Mouse (Mus musculus): Measurements from ENCODE around the gene Pik3r5. TPM values are rescaled to one million over a fixed set of nuclear protein-coding genes. Genes with fewer than 3 reads are reported as not detected.

Pik3r5 gene
- polyA plus RNA-seq, 1 experiment from 2014 or later, result 0.65 TPM

DNA sequence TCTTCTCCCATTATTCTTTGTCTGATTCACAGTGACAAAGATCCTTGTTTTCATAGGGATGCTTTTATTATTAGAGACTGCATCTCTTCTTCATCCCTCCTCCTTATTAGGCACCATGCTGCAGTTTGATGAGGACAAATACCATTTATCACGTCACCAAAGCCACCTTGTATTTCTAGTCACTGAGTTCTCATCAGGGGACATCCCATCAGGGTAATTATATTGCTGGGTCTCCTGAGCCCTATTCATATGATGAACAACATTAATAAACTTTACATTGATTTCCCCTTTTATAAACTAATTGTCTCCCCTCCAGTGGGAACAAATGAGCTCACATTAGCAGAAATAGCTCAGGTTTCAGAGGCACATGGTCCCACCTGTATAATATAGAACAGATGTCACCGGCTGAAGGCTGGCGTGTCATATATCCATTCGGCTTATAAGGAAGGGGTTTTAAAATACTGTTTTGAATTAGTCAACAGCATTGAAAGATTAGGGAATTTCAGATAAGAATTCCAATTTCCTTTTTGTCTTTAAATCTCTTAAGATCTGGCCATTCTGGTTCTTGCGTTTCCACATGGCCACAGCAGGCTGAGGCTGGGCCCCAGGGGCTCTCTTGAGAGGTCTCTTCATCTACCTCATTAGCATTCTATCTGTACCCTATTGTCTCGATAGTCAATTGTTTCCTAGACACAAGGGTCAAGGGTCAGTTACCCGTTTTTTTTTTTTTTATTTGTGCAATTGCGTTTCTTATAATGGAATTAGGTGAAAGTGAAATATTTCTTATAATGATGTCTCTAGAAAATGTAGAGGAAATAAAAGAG, 6.2 kb upstream of the Pik3r5 start:
- no peak overlapping the region for H3K4me2 ChIP-seq (ENCODE audit: low read length)
- H3K9me3 ChIP-seq (ENCODE audit: control insufficient read depth, low read length), result no peaks in the 10 kb centered on the region
- no peak overlapping the region for H3K27ac ChIP-seq (replicated peaks in 1 of 2; ENCODE audit: control insufficient read depth in 1 of 2, insufficient read depth in 1 of 2, low read depth in 2 of 2, low read length in 2 of 2)
- 69% methylated on average over 8 of the region's 8 CpGs for WGBS
- no peak for ATAC-seq (ENCODE audit: insufficient number of reproducible peaks, insufficient read depth, low FRiP score, low read depth)
- H3K27me3 ChIP-seq (ENCODE audit: control insufficient read depth, insufficient read depth, low read length), result peaks cover 1% of the 10 kb centered on the region; the same call in 1 of the 2 replicates
- no peak overlapping the region for H3K4me3 ChIP-seq (ENCODE audit: control insufficient read depth in 1 of 2, insufficient read depth in 1 of 2, low read depth in 1 of 2, low read length in 2 of 2)
- no peaks in the 10 kb centered on the region for H3K36me3 ChIP-seq (ENCODE audit: control insufficient read depth, insufficient read depth, low read length)
- H3K4me1 ChIP-seq (ENCODE audit: control insufficient read depth in 2 of 2, insufficient read depth in 2 of 2, low read length in 2 of 2), result no peaks in the 10 kb centered on the region
- no peak overlapping the region for H3K9ac ChIP-seq (ENCODE audit: low read length)

DNA sequence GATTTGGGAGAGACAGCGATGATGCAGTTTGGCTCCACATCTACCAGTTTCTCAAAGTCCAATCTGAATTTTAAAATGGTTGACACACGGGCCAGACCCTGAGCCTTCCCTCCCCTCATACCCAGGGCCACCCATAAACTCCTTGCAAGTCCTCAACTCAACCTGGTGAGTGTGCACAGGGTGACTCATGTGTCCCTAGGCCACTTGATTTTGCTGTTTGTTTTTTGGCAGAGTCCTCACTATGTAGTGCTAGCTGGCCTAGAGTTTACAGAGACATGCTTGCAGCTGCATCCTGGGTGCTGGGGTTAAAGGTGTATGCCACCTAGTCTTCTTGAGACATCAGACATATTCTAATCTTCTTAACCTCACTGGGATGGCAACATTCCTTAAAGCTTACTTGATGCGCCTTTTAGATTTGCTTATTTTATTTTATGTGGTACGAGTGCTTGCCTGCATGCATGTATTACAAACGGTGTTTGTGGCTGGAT, 4.8 kb upstream of the Pik3r5 start:
- H3K4me1 ChIP-seq (ENCODE audit: control insufficient read depth in 2 of 2, insufficient read depth in 2 of 2, low read length in 2 of 2), result peaks cover 0 to 1% of the 10 kb centered on the region in 2 experiments; a peak in 1 of 4 replicates
- no peak overlapping the region for H3K27ac ChIP-seq (replicated peaks in 1 of 2; ENCODE audit: control insufficient read depth in 1 of 2, insufficient read depth in 1 of 2, low read depth in 2 of 2, low read length in 2 of 2)
- 72% methylated on average over 5 of the region's 5 CpGs for WGBS
- no peak overlapping the region for H3K9ac ChIP-seq (ENCODE audit: low read length)
- no peaks in the 10 kb centered on the region for H3K9me3 ChIP-seq (ENCODE audit: control insufficient read depth, low read length)
- peaks cover 8% of the 10 kb centered on the region; the same call in 1 of the 2 replicates for H3K27me3 ChIP-seq (ENCODE audit: control insufficient read depth, insufficient read depth, low read length)
- H3K4me3 ChIP-seq (ENCODE audit: control insufficient read depth in 1 of 2, insufficient read depth in 1 of 2, low read depth in 1 of 2, low read length in 2 of 2), result no peak overlapping the region
- H3K4me2 ChIP-seq (ENCODE audit: low read length), result no peak overlapping the region
- ATAC-seq (ENCODE audit: insufficient number of reproducible peaks, insufficient read depth, low FRiP score, low read depth), result no peak
- H3K36me3 ChIP-seq (ENCODE audit: control insufficient read depth, insufficient read depth, low read length), result no peaks in the 10 kb centered on the region

DNA sequence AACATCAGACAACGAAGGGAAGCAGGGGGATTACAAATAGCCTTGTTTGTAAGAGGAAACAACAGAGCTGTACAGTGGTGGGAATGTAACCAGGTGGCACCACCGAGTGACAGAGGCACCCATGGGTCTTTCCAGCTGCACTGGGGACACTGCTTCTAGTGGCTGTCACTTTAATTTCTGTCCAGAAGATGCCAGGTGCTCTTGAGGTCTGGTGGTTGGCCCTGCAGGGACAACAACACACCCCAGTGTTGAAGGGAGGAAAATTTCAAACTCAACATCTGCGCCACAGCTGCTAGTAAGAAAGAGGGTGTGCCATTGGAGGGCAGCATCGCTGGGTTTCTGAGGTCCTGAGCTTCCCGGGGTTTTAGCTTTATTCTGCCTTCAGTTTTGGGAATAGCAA, 1.3 kb upstream of the Pik3r5 start:
- WGBS, result 54% methylated on average over 5 of the region's 5 CpGs
- Histone ChIP-seq H3K27me3 (ENCODE audit: control insufficient read depth, insufficient read depth, low read length) (peaks cover 19% of the 10 kb centered on the region; the same call in 1 of the 2 replicates), H3K4me3 (ENCODE audit: control insufficient read depth in 1 of 2, insufficient read depth in 1 of 2, low read depth in 1 of 2, low read length in 2 of 2) (no peak overlapping the region), H3K27ac (replicated peaks in 1 of 2; ENCODE audit: control insufficient read depth in 1 of 2, insufficient read depth in 1 of 2, low read depth in 2 of 2, low read length in 2 of 2) (no peak overlapping the region), H3K9me3 (ENCODE audit: control insufficient read depth, low read length) (no peaks in the 10 kb centered on the region), H3K4me2 (ENCODE audit: low read length) (no peak overlapping the region), H3K9ac (ENCODE audit: low read length) (no peak overlapping the region), H3K4me1 (ENCODE audit: control insufficient read depth in 2 of 2, insufficient read depth in 2 of 2, low read length in 2 of 2) (peaks cover 0 to 2% of the 10 kb centered on the region in 2 experiments; a peak in 1 of 4 replicates), H3K36me3 (ENCODE audit: control insufficient read depth, insufficient read depth, low read length) (no peaks in the 10 kb centered on the region)
- no peak for ATAC-seq (ENCODE audit: insufficient number of reproducible peaks, insufficient read depth, low FRiP score, low read depth)

DNA sequence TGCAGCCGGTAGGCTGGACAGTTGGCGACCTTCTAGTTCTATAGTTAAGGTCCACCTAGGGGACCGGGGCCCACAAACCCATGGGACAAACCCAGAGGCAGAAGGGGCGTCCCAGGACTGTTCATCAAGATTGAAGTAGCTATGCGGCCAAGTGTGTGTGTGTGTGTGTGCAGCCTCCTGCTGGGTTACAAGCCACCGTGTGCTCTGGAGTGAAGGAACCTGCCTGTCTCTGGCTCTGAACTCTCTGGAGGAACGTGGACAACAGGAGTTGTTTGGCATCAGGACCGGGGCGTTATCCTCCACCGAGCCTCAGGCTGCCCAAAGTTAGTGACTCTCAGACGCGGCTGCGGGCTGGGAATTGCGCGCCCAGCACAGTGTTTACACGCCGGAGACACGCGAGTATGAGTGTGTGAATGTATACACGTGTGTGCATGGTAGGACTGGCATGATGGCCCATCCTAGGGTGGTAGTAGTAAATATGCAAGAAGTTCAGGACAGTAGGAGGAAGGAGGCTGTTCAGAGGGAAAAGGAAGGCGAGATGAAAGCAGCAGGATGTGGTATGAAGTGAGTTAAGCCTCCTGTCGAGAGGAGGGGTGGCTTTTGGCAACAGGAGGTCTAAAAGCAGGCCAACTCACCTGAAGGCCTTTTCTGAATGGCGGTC, 570 bp downstream of the Pik3r5 start:
- no peak overlapping the region; the same call in 1 of the 2 replicates for H3K9ac ChIP-seq (ENCODE audit: low read length)

DNA sequence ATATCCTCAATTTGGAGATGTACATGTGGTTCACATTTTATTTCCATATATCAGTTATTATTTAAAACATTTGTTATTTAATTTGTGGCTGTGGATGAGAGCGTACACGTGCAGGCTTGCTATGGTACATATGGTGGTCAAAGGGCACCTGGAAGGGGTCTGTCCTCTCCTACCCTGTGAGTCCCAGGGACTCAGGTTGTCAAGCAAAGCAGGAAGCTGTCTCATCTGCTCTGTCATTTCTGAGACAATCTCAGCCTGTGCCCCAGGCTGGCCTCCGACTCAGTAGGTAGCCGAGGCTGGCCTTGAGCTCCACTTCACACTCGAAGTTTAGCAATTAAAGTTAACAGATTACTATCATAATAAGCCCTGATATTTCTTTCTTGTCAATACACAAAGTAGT, 1.6 kb downstream of the Pik3r5 start:
- H3K27me3 ChIP-seq (ENCODE audit: control insufficient read depth, insufficient read depth, low read length), result peaks cover 19% of the 10 kb centered on the region; the same call in 1 of the 2 replicates
- ATAC-seq (ENCODE audit: insufficient number of reproducible peaks, insufficient read depth, low FRiP score, low read depth), result no peak
- no peak overlapping the region for H3K9ac ChIP-seq (ENCODE audit: low read length)
- H3K4me1 ChIP-seq (ENCODE audit: control insufficient read depth in 2 of 2, insufficient read depth in 2 of 2, low read length in 2 of 2), result peaks cover 0 to 2% of the 10 kb centered on the region in 2 experiments; a peak in 1 of 4 replicates
- no peak overlapping the region for H3K27ac ChIP-seq (replicated peaks in 1 of 2; ENCODE audit: control insufficient read depth in 1 of 2, insufficient read depth in 1 of 2, low read depth in 2 of 2, low read length in 2 of 2)
- no peak overlapping the region for H3K4me2 ChIP-seq (ENCODE audit: low read length)
- H3K9me3 ChIP-seq (ENCODE audit: control insufficient read depth, low read length), result no peaks in the 10 kb centered on the region
- no peaks in the 10 kb centered on the region for H3K36me3 ChIP-seq (ENCODE audit: control insufficient read depth, insufficient read depth, low read length)
- H3K4me3 ChIP-seq (ENCODE audit: control insufficient read depth in 1 of 2, insufficient read depth in 1 of 2, low read depth in 1 of 2, low read length in 2 of 2), result no peak overlapping the region
- 82% methylated on average over 5 of the region's 5 CpGs for WGBS

More for the DNA sequence above, 570 bp downstream of the Pik3r5 start:
- Histone ChIP-seq H3K27me3 (ENCODE audit: control insufficient read depth, insufficient read depth, low read length) (peaks cover 19% of the 10 kb centered on the region; the same call in 1 of the 2 replicates), H3K4me3 (ENCODE audit: control insufficient read depth in 1 of 2, insufficient read depth in 1 of 2, low read depth in 1 of 2, low read length in 2 of 2) (peak overlapping the region; percentile 42 to 46), H3K9me3 (ENCODE audit: control insufficient read depth, low read length) (no peaks in the 10 kb centered on the region), H3K27ac (replicated peaks in 1 of 2; ENCODE audit: control insufficient read depth in 1 of 2, insufficient read depth in 1 of 2, low read depth in 2 of 2, low read length in 2 of 2) (no peak overlapping the region), H3K36me3 (ENCODE audit: control insufficient read depth, insufficient read depth, low read length) (no peaks in the 10 kb centered on the region), H3K4me1 (ENCODE audit: control insufficient read depth in 2 of 2, insufficient read depth in 2 of 2, low read length in 2 of 2) (peaks cover 0 to 2% of the 10 kb centered on the region in 2 experiments; a peak in 1 of 4 replicates), H3K4me2 (ENCODE audit: low read length) (peak overlapping the region; percentile 64)
- no peak; the same call in 1 of the 2 replicates for ATAC-seq (ENCODE audit: insufficient number of reproducible peaks, insufficient read depth, low FRiP score, low read depth)
- 29% methylated on average over 23 of the region's 23 CpGs for WGBS

DNA sequence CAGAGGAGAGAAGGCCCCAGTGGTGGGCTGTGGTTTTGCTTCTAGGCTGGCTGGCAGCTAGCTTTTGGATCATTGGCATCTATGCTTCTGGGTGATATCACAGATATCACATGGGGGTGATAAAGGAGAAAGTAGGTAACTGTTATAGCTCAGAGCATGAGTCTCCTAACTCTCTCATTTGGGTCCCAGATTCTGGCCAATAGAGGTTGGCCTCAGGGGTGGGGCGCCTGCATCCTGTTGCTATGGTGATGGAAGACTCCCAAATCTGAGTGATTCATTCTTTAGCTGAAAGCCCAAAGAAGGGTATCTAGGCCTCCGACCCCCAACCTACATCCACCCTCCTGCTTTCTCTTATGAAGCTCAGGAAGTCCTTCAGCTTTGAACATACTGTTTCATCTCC, 2.8 kb downstream of the Pik3r5 start:
- H3K4me1 ChIP-seq (ENCODE audit: control insufficient read depth in 2 of 2, insufficient read depth in 2 of 2, low read length in 2 of 2), result peaks cover 0 to 2% of the 10 kb centered on the region in 2 experiments; a peak in 1 of 4 replicates
- H3K4me3 ChIP-seq (ENCODE audit: control insufficient read depth in 1 of 2, insufficient read depth in 1 of 2, low read depth in 1 of 2, low read length in 2 of 2), result no peak overlapping the region
- no peaks in the 10 kb centered on the region for H3K36me3 ChIP-seq (ENCODE audit: control insufficient read depth, insufficient read depth, low read length)
- H3K27me3 ChIP-seq (ENCODE audit: control insufficient read depth, insufficient read depth, low read length), result peaks cover 19% of the 10 kb centered on the region; the same call in 1 of the 2 replicates
- H3K9me3 ChIP-seq (ENCODE audit: control insufficient read depth, low read length), result no peaks in the 10 kb centered on the region
- no peak overlapping the region for H3K9ac ChIP-seq (ENCODE audit: low read length)
- H3K27ac ChIP-seq (replicated peaks in 1 of 2; ENCODE audit: control insufficient read depth in 1 of 2, insufficient read depth in 1 of 2, low read depth in 2 of 2, low read length in 2 of 2), result no peak overlapping the region
- H3K4me2 ChIP-seq (ENCODE audit: low read length), result no peak overlapping the region
- 69% methylated on average over 2 of the region's 2 CpGs for WGBS
- no peak for ATAC-seq (ENCODE audit: insufficient number of reproducible peaks, insufficient read depth, low FRiP score, low read depth)

DNA sequence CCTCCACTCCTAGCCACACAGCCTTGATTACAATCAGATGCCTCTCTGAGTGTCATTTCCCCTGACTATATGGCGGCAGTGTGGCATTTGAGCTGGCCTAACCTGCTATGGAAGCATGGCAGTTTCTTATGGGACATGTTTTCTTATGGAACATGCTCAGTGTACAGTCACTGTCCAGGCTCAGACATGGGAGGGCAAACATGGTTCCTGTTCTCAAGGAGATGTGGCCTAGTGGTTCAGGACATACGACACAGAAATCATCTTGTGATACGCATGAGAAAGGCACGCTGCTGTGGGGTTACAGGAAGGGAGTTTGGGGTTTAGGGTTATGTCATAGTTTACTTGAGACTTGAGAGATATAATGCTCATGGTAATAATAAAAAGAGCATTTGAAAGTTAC, 3.7 kb downstream of the Pik3r5 start:
- WGBS, result 88% methylated on average over 4 of the region's 4 CpGs
- H3K9me3 ChIP-seq (ENCODE audit: control insufficient read depth, low read length), result no peaks in the 10 kb centered on the region
- no peak for ATAC-seq (ENCODE audit: insufficient number of reproducible peaks, insufficient read depth, low FRiP score, low read depth)
- no peak overlapping the region for H3K4me2 ChIP-seq (ENCODE audit: low read length)
- no peak overlapping the region for H3K27ac ChIP-seq (replicated peaks in 1 of 2; ENCODE audit: control insufficient read depth in 1 of 2, insufficient read depth in 1 of 2, low read depth in 2 of 2, low read length in 2 of 2)
- H3K27me3 ChIP-seq (ENCODE audit: control insufficient read depth, insufficient read depth, low read length), result peaks cover 19% of the 10 kb centered on the region; the same call in 1 of the 2 replicates
- H3K4me1 ChIP-seq (ENCODE audit: control insufficient read depth in 2 of 2, insufficient read depth in 2 of 2, low read length in 2 of 2), result peaks cover 0 to 2% of the 10 kb centered on the region in 2 experiments; a peak in 1 of 4 replicates
- H3K36me3 ChIP-seq (ENCODE audit: control insufficient read depth, insufficient read depth, low read length), result no peaks in the 10 kb centered on the region
- no peak overlapping the region for H3K4me3 ChIP-seq (ENCODE audit: control insufficient read depth in 1 of 2, insufficient read depth in 1 of 2, low read depth in 1 of 2, low read length in 2 of 2)
- H3K9ac ChIP-seq (ENCODE audit: low read length), result no peak overlapping the region

Data from heart, embryonic 14.5 days (tissue).